Mouse (Mus musculus) cerebellum, adult 2 months (tissue): ENCODE data around the gene Tmem63b.

Experiments
- CTCF ChIP-seq: fragments of 200-500 bp; IDR thresholded peaks from 2 replicates; pipeline ENCODE4 v1.5.1; 2011; ENCODE audit warnings: low read depth, mild to moderate bottlenecking, control low read depth, low read length, moderate library complexity, borderline replicate concordance; ENCODE audit not compliant: insufficient read depth
- POLR2A ChIP-seq: fragments of 200-500 bp; IDR thresholded peaks from 2 replicates; pipeline ENCODE4 v1.6.1; 2011; ENCODE audit warnings: low read length, control low read depth, borderline replicate concordance; ENCODE audit not compliant: insufficient read depth

DNA sequence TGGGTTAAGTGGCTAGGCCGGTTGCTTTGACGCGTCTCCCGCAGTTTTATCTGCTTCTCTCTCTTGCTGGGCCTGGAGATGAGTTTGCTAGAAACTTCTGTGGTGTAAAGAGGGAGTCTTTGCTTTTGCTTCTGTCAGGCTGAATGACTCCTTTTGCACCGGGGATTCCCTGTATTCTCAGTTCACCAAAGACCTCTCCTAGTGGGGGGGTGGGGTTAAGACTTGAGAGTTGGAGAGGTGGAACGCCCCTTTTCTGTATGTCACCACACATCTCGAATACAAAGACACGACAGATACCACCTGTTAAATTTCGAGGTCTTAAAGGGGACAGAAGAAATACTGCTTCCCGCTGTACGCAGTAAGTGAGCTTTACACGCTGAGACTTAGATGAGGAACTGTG lies at the start of gene Tmem63b:
- no peak for TF ChIP-seq CTCF
- no peak for TF ChIP-seq POLR2A
